Mouse (Mus musculus) thymus, adult 2 months (tissue): ENCODE results near the gene Dner.

Experiments
- CTCF ChIP-seq: fragments of 200-500 bp; IDR thresholded peaks from 2 replicates; pipeline ENCODE4 v1.5.1; 2012; ENCODE audit warnings: mild to moderate bottlenecking, control low read depth, low read length, moderate library complexity, borderline replicate concordance; ENCODE audit not compliant: control insufficient read depth, poor library complexity, insufficient read depth; ENCODE audit errors: extremely low read depth
- POLR2A ChIP-seq: fragments of 200-500 bp; IDR thresholded peaks from 2 replicates; pipeline ENCODE4 v1.6.1; 2012; ENCODE audit warnings: mild to moderate bottlenecking, low read length, control low read depth, moderate library complexity; ENCODE audit not compliant: control insufficient read depth, poor library complexity, insufficient read depth; ENCODE audit errors: extremely low read depth

DNA sequence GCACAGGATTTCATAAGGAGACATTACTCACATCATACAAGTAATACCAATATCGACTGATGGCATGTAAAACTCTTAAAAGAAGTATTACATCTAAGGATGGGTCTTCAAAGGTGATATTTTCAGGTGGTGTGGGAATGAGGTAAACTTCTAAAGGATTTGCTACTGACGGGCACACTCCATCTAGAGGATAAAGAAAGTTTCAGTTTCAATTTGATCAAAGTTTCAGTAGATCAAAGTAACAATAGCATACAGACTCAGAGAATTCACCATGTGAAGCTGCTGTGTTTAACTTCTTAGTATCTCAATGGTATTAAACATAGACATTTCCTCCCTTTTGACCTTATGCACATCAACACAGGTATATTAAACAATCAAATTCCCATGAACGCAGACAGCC, 46.1 kb upstream of the Dner start:
- TF ChIP-seq POLR2A (no peak), CTCF (no peak)
